Comparison of ENCODE assay signal across 9 mouse cellular contexts in genomic region chr2:14702973-14703645, GRCm38 (mm10).
DNase-seq lines count a peak whose midpoint lies in the region; ATAC-seq and TF ChIP-seq lines count a peak whose summit lies in the region.
"Had no signal": no experiment of that assay in that cellular context is flagged by ENCODE, and none has a peak within 500 bp of the region (broad histone marks: within the 10 kb centered on the region; RNA-seq: fewer than 3 reads in every experiment).

No protein-coding gene starts in this region.

- H3K9ac ChIP-seq in forebrain, embryonic 14.5 days (ENCODE audit: low read length): no peak overlapping the region

- 78% methylated on average over 1 of the region's 1 CpGs for WGBS in forebrain, embryonic 14.5 days

- CTCF ChIA-PET in Patski (lab: Charles Lee): interaction anchor here (0.6 to 1.2 kb wide), 2 partner anchors 27 to 655 kb away, joined by 3 to 4 read pairs; no protein-coding TSS in a partner anchor

- no peaks in the 10 kb centered on the region for H3K4me1 ChIP-seq in forebrain, embryonic 14.5 days (ENCODE audit: control insufficient read depth, insufficient read depth, low read length)

- intact Hi-C loops in left cerebral cortex, postnatal 25 days (cut with DNase I): loop anchor here (5.0 kb wide), 4 partner anchors 546 to 1426 kb away; no protein-coding TSS in a partner anchor

- H3K36me3 ChIP-seq in forebrain, embryonic 14.5 days (ENCODE audit: control insufficient read depth, insufficient read depth, low read length): no peaks in the 10 kb centered on the region
- no peaks in the 10 kb centered on the region for H3K36me3 ChIP-seq in splenic B cell, adult 2 months (ENCODE audit: control insufficient read depth, insufficient read depth, low read length, poor library complexity, severe bottlenecking)

- peak; percentile 20 for TF ChIP-seq CTCF in Patski (IDR thresholded peaks at IDR 0.05)

- H3K9me3 ChIP-seq in forebrain, embryonic 14.5 days (replicated peaks; ENCODE audit: control insufficient read depth, low read length): no peaks in the 10 kb centered on the region

- in situ Hi-C loops in Patski (cut with MboI; ENCODE audit: low pct_unique_long_range_greater_than_20kb): no loop called here

- DNase-seq in adrenal gland, adult 18-20 months (ENCODE audit: low spot score in 2 of 2): peak; percentile 23 to 44
- no peak for DNase-seq in adrenal gland, adult 2 months
- DNase-seq in left cerebral cortex, adult 11 months (ENCODE audit: low spot score): peak; percentile 56
- DNase-seq in left cerebral cortex, adult 8-10 months (ENCODE audit: low spot score in 2 of 2): no peak
- DNase-seq in Patski (ENCODE audit: low read depth, low spot score): no peak
- peak; percentile 84 for DNase-seq in forebrain, embryonic 14.5 days (ENCODE audit: low spot score)
- peak; percentile 68 to 69 for DNase-seq in left cerebral cortex, postnatal 25 days (ENCODE audit: low spot score in 2 of 2)
- peak; percentile 72 for DNase-seq in splenic B cell, adult 2 months (ENCODE audit: low read depth, low spot score)

- H3K4me3 ChIP-seq in forebrain, embryonic 14.5 days (ENCODE audit: low read depth, low read length): no peak overlapping the region
- H3K4me3 ChIP-seq: erythroblast, embryonic 14.5 days had no signal

- ATAC-seq in Patski: no peak
- ATAC-seq in forebrain, embryonic 14.5 days: peak; percentile 69

- H3K4me2 ChIP-seq in forebrain, embryonic 14.5 days (ENCODE audit: low read length): no peak overlapping the region

- no peak overlapping the region for H3K27ac ChIP-seq in forebrain, embryonic 14.5 days (ENCODE audit: low read depth, low read length)

- POLR2A ChIA-PET in Patski (lab: Charles Lee): interaction anchor here (0.7 kb wide), 1 partner anchor 99 kb away, joined by 6 read pairs; no protein-coding TSS in a partner anchor

- H3K27me3 ChIP-seq in Patski: peaks cover 8% of the 10 kb centered on the region
- no peaks in the 10 kb centered on the region for H3K27me3 ChIP-seq in forebrain, embryonic 14.5 days (replicated peaks; ENCODE audit: control insufficient read depth, insufficient read depth, low read length)
- no peaks in the 10 kb centered on the region for H3K27me3 ChIP-seq in splenic B cell, adult 2 months (ENCODE audit: control insufficient read depth, insufficient read depth, low read length, poor library complexity, severe bottlenecking)

Comparison
In these comparisons a context has a peak if more than half of its experiments do, and no peak if none do; other contexts are left out.
1. DNase-seq: peak in adrenal gland, adult 18-20 months (2 of 2), left cerebral cortex, adult 11 months (single experiment), forebrain, embryonic 14.5 days (single experiment), left cerebral cortex, postnatal 25 days (2 of 2) and splenic B cell, adult 2 months (single experiment); none in adrenal gland, adult 2 months (single experiment), left cerebral cortex, adult 8-10 months (0 of 2) and Patski (single experiment).